Mouse (Mus musculus) neural tube, embryonic 12.5 days (tissue): ENCODE measurements at regions not wholly inside any gene's neighbourhood (a gene's known extent, or its start where the extent isn't known, plus 50 kb on each side); places are given as distances from the start of the nearest gene placed in this dataset.

Experiments used
- ATAC-seq: fragments of 200-750 bp; cut with Nextera tagmentation; 2 replicates; pipeline ENCODE4 v1.8.0; 2017; ENCODE audit warnings: low read depth, mild to moderate bottlenecking, moderate TSS enrichment, moderate library complexity; ENCODE audit not compliant: low FRiP score
- H3K27ac ChIP-seq: fragments of 300-500 bp; sonication (generic); 2 replicates; pipeline ENCODE4 v1.5.1; 2016
- H3K27me3 ChIP-seq: fragments of 300-500 bp; sonication (generic); replicated peaks from 2 replicates; pipeline ENCODE4 v1.6.1; 2016; ENCODE audit warnings: mild to moderate bottlenecking
- H3K36me3 ChIP-seq: fragments of 300-500 bp; sonication (generic); 2 replicates; pipeline ENCODE4 v1.6.1; 2016; ENCODE audit warnings: mild to moderate bottlenecking
- H3K4me1 ChIP-seq: fragments of 300-500 bp; sonication (generic); 2 replicates; pipeline ENCODE4 v1.6.1; 2016
- H3K4me2 ChIP-seq: fragments of 300-500 bp; sonication (generic); replicated peaks from 2 replicates; pipeline ENCODE4 v1.6.1; 2016; ENCODE audit warnings: mild to moderate bottlenecking
- H3K4me3 ChIP-seq: fragments of 300-500 bp; sonication (generic); 2 replicates; pipeline ENCODE4 v1.5.1; 2016
- H3K9ac ChIP-seq: fragments of 300-500 bp; sonication (generic); 2 replicates; pipeline ENCODE4 v1.6.1; 2016; ENCODE audit warnings: mild to moderate bottlenecking
- H3K9me3 ChIP-seq: fragments of 300-500 bp; sonication (generic); 2 replicates; pipeline ENCODE4 v1.6.1; 2016; ENCODE audit warnings: mild to moderate bottlenecking
- WGBS: fragments of 180-500 bp; shearing (Covaris S2); methylation state at CpG from one replicate; pipeline ENCODE4 v1.1.7; 2016; 5-methylcytosine and 5-hydroxymethylcytosine counted together

- WGBS: 60% methylated on average over 17 of the region's 17 CpGs
- Histone ChIP-seq H3K4me2 (no peak overlapping the region), H3K4me1 (peaks cover 7% of the 10 kb centered on the region; the same call in 1 of the 2 replicates), H3K27ac (no peak overlapping the region), H3K9me3 (no peaks in the 10 kb centered on the region), H3K36me3 (no peaks in the 10 kb centered on the region), H3K9ac (no peak overlapping the region), H3K4me3 (no peak overlapping the region), H3K27me3 (no peaks in the 10 kb centered on the region)
- peak; percentile 58; the same call in 1 of the 2 replicates for ATAC-seq
These were observed 66.1 kb upstream of the 4930583I09Rik start for GRCm38 (mm10) chr17:64901721-64902623.

GRCm38 (mm10) chr17:64897473-64897872 lies 61.6 kb upstream of the 4930583I09Rik start:
- Histone ChIP-seq H3K27ac (no peak overlapping the region), H3K36me3 (no peaks in the 10 kb centered on the region), H3K9me3 (no peaks in the 10 kb centered on the region), H3K4me2 (no peak overlapping the region), H3K4me3 (no peak overlapping the region), H3K4me1 (peaks cover 7% of the 10 kb centered on the region; the same call in 1 of the 2 replicates), H3K9ac (no peak overlapping the region), H3K27me3 (no peaks in the 10 kb centered on the region)
- no peak for ATAC-seq
- WGBS: 38% methylated on average over 1 of the region's 1 CpGs

- no peak overlapping the region for H3K27ac ChIP-seq
- no peaks in the 10 kb centered on the region for H3K36me3 ChIP-seq
- H3K9me3 ChIP-seq: no peaks in the 10 kb centered on the region
- no peak overlapping the region for H3K4me2 ChIP-seq
- no peak overlapping the region for H3K9ac ChIP-seq
- no peak overlapping the region for H3K4me3 ChIP-seq
- no peak for ATAC-seq
- no peaks in the 10 kb centered on the region for H3K4me1 ChIP-seq
- 95% methylated on average over 10 of the region's 10 CpGs for WGBS
- H3K27me3 ChIP-seq: no peaks in the 10 kb centered on the region
These were observed 60.0 kb upstream of the 4930583I09Rik start for GRCm38 (mm10) chr17:64895886-64896285.

GRCm38 (mm10) chr17:64895466-64895865 lies 59.6 kb upstream of the 4930583I09Rik start:
- no peak overlapping the region for H3K27ac ChIP-seq
- no peak overlapping the region for H3K4me3 ChIP-seq
- no peak overlapping the region for H3K4me2 ChIP-seq
- H3K9me3 ChIP-seq: no peaks in the 10 kb centered on the region
- WGBS: 87% methylated on average over 10 of the region's 10 CpGs
- H3K9ac ChIP-seq: no peak overlapping the region
- no peaks in the 10 kb centered on the region for H3K4me1 ChIP-seq
- no peak for ATAC-seq
- H3K27me3 ChIP-seq: no peaks in the 10 kb centered on the region
- no peaks in the 10 kb centered on the region for H3K36me3 ChIP-seq

GRCm38 (mm10) chr17:64893182-64893902 lies 57.5 kb upstream of the 4930583I09Rik start:
- Histone ChIP-seq H3K4me1 (no peaks in the 10 kb centered on the region), H3K27me3 (no peaks in the 10 kb centered on the region), H3K27ac (no peak overlapping the region), H3K36me3 (no peaks in the 10 kb centered on the region), H3K9ac (no peak overlapping the region), H3K4me3 (no peak overlapping the region), H3K4me2 (no peak overlapping the region), H3K9me3 (no peaks in the 10 kb centered on the region)
- WGBS: 63% methylated on average over 7 of the region's 7 CpGs
- no peak for ATAC-seq
